Mouse (Mus musculus) brain, embryonic 14.5 days (tissue): ENCODE measurements around the gene Zcwpw1. TPM values are rescaled to one million over a fixed set of nuclear protein-coding genes. Genes with fewer than 3 reads are reported as not detected.

Experiments used
- DNase-seq: peaks from one replicate; pipeline ENCODE4 v3.0.0-alpha.2; 2011; ENCODE audit warnings: low read depth
- CTCF ChIP-seq: fragments of 200-500 bp; IDR thresholded peaks from 2 replicates; pipeline ENCODE4 v1.5.1; 2012; ENCODE audit warnings: inconsistent platforms, mild to moderate bottlenecking, moderate library complexity, borderline replicate concordance; ENCODE audit not compliant: insufficient read depth, insufficient read length; ENCODE audit errors: extremely low read depth
- POLR2A ChIP-seq: fragments of 200-500 bp; IDR thresholded peaks from 2 replicates; pipeline ENCODE4 v1.6.1; 2012; ENCODE audit warnings: mild to moderate bottlenecking, inconsistent platforms, borderline replicate concordance; ENCODE audit not compliant: poor library complexity, insufficient read depth, insufficient read length, severe bottlenecking; ENCODE audit errors: extremely low read depth
- polyA plus RNA-seq: library from polyadenylated mRNA; depleted of rRNA; stranded (reverse); fragments of >200 nt; gene quantifications from 2 replicates; pipeline ENCODE4 v1.2.3, GENCODE M21; 2012

Gene Zcwpw1
- polyA plus RNA-seq, 1 experiment, result 8.2 TPM

DNA sequence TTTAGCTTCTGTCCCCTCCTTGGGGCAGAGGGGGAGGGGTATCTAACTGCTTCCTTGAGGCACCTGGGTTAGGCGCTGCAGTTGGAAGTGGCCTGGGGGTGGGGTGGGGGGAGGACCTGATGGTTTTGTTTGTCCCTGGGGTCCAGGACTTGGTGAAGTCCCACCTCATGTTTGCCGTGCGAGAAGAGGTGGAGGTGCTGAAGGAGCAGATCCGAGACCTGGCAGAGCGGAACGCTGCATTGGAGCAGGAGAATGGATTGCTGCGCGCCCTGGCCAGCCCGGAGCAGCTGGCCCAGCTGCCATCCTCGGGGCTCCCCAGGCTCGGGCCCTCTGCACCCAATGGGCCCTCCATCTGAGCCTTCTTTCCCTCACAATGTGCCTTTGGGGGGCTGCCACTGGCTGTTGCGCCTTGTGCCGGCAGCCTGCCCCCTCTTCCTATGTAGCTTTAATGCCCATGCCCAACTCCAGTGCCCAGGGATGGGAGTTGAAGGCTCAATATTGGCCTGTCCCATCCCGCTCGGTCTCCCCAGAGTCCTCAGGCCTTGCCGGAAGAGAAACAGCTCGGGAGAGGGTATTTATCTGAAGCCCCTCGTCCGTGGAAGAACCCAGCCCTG lies 28.6 kb upstream of the Zcwpw1 start:
- DNase-seq, result no peak
- no peak for TF ChIP-seq CTCF
- no peak for TF ChIP-seq POLR2A

DNA sequence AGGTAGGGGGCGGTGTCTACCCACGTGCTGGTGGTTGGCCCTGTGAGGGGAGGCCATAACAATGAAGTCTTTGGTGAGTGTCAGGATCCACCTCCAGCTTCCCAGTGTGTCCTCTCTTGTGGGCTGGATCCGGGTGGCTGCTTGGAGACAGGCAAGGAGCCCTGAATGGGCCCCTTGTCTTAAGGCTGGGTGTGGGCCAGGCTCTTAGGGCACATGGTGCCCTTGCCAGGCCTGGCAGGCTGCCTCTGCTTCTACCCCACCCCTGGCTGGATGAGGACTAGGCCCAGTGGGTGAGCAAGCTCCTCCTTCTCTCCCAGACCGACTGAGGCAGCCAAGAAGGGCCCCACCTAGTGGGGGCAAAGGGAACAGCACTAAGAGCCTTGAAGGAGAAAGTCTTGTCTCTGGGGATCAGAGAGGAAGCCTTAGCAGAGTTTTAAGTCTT lies 27.6 kb upstream of the Zcwpw1 start:
- TF ChIP-seq CTCF (peak; percentile 83), POLR2A (no peak)
- DNase-seq, result peak; percentile 97

DNA sequence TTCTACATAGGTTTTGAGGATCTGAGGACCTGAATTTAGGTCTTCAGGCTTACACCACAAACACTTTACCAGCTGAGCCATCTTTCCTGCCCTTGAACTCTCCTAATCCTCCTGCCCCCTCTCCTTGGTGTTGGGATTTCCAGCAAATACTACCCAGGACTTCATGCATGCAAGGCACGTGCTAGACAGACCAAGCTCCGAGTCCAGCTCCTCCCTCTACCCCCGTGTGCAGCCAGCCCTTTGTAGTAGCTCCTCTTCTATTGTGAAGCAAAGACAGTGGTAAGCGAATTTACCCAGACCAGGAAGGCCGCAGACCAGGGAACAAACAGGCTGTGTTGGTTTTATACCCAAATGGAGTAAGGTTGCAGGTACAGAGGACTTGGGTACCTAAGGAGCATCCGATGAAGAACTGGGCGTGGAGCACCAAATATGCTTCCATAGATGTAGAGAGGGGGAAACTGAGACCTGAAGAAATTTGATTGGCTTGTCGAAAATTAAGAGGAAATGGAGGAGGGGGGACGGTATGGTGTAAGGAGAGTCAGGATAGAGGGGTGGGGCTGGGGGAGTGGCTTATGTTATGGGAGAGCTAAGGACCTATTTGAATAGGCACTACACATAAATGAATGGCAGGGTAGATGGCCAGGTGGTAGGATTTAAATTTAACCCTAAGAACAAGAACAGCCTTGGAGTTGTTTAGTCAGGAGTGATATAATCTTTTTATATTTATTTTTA lies 22.8 kb upstream of the Zcwpw1 start:
- DNase-seq, result no peak
- TF ChIP-seq CTCF (no peak), POLR2A (no peak)

DNA sequence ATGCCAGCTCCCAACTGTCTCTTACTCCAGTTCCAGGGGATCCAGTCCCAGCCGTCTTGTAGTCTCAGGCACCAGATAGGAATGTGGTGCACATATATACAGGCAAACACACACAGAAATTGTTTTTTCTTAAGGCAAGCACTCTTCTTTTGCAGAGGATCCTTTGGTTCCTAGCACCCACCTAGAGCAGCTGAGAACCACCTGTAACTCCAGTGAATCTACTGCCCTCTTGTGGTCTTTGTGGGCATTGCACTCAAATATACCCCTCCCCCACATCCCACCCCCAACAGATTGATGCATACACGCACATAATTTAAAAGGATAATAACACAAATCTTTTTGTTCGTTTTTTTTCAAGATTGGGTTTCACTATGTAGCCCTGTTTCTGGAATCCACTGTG lies 21.3 kb upstream of the Zcwpw1 start:
- DNase-seq, result no peak
- peak; percentile 55; the same call in 1 of the 2 replicates for TF ChIP-seq CTCF
- TF ChIP-seq POLR2A, result no peak

DNA sequence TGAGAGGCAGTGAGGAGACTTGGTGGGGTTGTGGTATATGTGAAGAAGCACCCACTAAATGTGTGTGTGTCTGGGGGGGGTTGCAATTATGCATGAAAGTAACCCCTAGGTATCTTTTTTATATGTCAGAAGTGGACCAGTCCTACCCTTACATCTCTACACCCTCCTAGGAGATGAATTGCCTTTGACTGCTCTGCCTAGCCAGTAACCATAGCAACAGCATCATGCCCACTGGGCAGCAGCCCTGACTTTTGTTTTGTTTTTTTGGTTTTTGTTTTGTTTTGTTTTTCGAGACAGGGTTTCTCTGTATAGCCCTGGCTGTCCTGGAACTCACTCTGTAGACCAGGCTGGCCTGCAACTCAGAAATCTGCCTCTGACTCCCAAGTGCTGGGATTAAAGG lies 19.1 kb upstream of the Zcwpw1 start:
- TF ChIP-seq POLR2A (no peak), CTCF (no peak)
- DNase-seq, result no peak

DNA sequence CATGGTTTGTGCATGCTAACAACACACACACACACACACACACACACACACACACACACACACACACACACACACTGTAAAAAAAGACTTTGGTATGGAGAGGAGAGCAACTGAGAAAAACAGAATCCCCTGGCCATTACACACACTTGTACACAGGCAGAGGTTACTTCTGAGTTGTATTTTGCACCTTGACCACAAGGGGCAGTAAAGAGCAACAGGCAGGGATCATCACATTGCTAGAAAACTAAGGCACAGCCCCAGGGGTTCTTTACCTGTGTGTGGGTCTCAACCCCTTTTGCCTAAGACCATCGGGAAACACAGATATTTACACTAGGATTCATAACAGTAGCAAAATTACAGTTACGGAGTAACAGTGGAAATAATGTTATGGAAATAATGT lies 16.9 kb upstream of the Zcwpw1 start:
- DNase-seq, result peak; percentile 70
- no peak for TF ChIP-seq POLR2A
- peak; percentile 78; the same call in 1 of the 2 replicates for TF ChIP-seq CTCF

DNA sequence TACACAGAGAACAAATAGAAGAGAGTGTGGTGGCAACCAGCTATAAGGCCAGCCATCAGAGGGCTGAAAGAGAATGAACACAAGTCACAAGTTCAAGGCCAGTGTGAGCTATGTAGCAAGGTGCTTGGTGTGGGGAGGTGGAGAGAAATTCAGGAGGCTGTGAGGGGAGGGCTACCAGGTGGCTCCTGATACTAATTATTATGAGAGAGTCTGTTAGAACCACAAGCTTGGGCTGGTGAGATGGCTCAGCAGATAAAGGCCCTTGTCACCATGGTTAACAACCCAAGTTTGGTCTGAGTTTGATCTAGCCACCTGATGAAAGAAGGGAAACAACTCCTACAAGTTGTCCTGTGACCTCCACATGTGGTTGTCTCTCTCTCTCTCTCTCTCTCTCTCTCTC lies 14.8 kb upstream of the Zcwpw1 start:
- no peak for DNase-seq
- TF ChIP-seq POLR2A (no peak), CTCF (no peak)

DNA sequence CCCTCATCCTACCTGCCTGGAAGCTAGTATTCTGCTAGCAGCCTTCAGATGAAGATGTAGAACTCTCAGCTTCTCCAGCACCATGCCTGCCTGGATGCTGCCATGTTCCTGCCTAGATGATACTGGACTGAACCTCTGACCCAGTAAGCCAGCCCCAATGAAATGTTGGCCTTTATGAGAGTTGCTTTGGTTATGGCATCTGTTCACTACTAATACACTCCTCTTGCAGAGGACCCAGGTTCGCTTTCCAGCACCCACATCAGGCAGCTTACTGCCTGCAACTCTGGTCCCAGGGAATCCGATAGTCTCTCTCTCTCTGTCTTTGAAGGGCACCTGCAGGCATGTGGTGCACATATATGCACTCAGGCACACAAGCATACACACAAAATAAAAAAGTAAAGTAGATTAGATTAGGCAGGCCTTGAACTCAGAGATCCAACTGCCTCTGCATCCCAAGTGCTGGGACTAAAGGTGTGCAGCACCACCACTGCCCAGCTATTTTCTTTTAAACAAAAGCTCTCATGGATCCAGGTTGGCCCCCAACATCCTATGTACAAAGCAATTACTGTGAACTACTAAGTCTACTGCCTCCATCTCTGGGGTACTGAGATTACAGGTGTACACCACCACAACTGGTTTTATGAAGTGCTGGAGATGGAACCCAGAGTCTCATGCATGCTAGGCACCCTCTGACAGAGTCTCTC lies 11.9 kb upstream of the Zcwpw1 start:
- TF ChIP-seq CTCF (no peak), POLR2A (no peak)
- DNase-seq, result no peak

DNA sequence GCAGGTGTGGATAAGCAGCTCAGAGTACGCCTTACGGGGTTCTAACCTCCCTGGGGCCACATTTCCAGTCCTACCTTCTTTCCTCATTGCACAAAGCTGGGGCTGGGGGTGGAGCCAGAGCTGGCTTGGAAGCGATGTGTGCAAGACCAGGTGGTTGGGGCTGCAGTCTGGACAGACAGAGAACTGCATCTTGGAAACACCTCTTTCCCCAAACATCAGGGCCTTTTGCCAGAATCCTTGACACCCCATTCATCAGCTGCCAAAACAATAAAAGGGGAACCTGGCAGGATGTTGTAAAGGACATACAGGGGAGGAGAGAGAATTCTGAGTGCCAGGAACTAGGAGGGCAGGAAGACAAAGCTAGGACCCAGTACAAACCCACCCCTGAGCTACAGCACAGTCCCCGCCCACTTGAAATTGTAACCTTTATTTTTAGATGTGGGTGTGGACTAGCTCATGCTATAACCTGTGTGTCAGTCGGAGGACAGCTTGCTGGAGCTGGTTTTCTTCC lies 11.1 kb upstream of the Zcwpw1 start:
- TF ChIP-seq POLR2A (no peak), CTCF (no peak)
- DNase-seq, result peak; percentile 63

DNA sequence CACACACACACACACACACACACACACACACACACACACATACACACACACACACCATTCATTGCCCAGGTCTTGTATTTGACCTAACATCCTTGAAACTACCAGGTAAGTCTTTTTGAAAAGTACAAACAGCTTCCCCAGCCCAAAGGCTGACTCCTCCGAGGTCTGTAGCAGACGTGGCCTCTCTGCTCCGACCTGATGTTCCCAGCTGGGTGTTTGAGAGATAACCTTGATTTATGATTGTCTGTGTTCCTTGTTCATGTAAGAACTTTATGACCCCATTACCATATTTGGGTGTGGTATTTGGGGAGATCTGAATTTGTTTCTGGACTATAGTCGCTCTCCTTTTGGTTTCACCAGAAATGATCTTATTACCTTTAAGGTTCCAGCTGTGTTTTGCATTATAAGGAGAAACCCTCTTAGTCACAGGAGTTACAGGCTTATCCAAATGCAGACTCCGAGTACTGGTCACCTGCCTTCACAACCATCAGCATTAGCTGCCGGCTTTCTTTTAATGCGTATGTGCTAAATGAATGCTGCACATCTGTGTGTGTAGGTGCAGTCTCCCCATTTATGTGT lies 10.2 kb upstream of the Zcwpw1 start:
- DNase-seq, result no peak
- TF ChIP-seq CTCF, result no peak
- TF ChIP-seq POLR2A, result no peak

DNA sequence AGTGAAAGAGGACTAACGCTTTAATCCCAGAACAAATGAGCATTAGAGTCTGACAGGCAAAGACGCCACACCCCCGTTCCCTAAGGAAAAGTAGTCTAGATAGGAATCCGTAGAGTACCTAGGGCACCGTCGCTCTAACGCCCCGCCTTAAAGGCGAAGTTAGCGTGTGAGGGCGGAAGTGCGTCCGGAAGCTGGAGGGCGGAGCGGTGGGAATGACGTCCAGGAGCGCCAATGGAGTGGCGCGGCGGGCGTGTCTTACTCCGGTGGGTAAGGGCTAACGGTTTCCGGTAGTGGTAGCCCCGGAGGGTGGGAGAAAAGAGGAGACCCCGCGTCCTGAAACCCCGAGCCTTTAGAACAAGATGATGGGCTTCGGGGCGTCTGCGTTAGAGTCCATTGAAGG lies 9.0 kb upstream of the Zcwpw1 start, which contains the start of gene Ppp1r35:
Ppp1r35 (plus strand) TSS at position 215 of the 400 bp plus-strand sequence.
- no peak for TF ChIP-seq POLR2A
- no peak for TF ChIP-seq CTCF
- DNase-seq, result peak; percentile 99
